Mouse (Mus musculus): ENCODE measurements around the gene Dnase1. TPM values are rescaled to one million over a fixed set of nuclear protein-coding genes. Genes with fewer than 3 reads are reported as not detected.
"Not testable (repeated sequence)": the region's sequence is repeated elsewhere in the genome, so short reads cannot be mapped to it uniquely, and the experiment has no call there.

Dnase1 gene
- 10 to 100 TPM in 1 of 3 experiments, 1 to 10 TPM in 2; 2.8 to 10.9 (median 5.0) TPM for polyA plus RNA-seq (2017; shearing (Covaris generic))

GRCm38 (mm10) chr16:4036807-4037206 is at the start of gene Dnase1:
TSS of gene Dnase1 (plus strand) at chr16:4036942.
- ATAC-seq: no peak

- ATAC-seq: peak; percentile 64
Observed at GRCm38 (mm10) chr16:3988410-3988809, 48.3 kb upstream of the Dnase1 start.

GRCm38 (mm10) chr16:4003489-4004398 is 33.0 kb upstream of the Dnase1 start, which contains the start of gene Slx4:
TSS of gene Slx4 (minus strand) at chr16:4003770.
- peak; percentile 91 for ATAC-seq

GRCm38 (mm10) chr16:4012882-4013570 is 23.7 kb upstream of the Dnase1 start:
- no peak for ATAC-seq

- no peak for ATAC-seq
Observed at GRCm38 (mm10) chr16:4014040-4014668, 22.6 kb upstream of the Dnase1 start.

GRCm38 (mm10) chr16:4016786-4017185 is 20.0 kb upstream of the Dnase1 start:
- not testable (repeated sequence) for ATAC-seq

- ATAC-seq: not testable (repeated sequence)
Observed at GRCm38 (mm10) chr16:4017466-4017865, 19.3 kb upstream of the Dnase1 start.

- ATAC-seq: no peak
Observed at GRCm38 (mm10) chr16:4021241-4021640, 15.5 kb upstream of the Dnase1 start.

GRCm38 (mm10) chr16:4022719-4023118 is 14.0 kb upstream of the Dnase1 start:
- no peak for ATAC-seq

GRCm38 (mm10) chr16:4026672-4027071 is 10.1 kb upstream of the Dnase1 start:
- ATAC-seq: no peak

- no peak for ATAC-seq
Observed at GRCm38 (mm10) chr16:4027211-4027610, 9.5 kb upstream of the Dnase1 start.

GRCm38 (mm10) chr16:4029371-4029841 is 7.3 kb upstream of the Dnase1 start:
- no peak for ATAC-seq

- ATAC-seq: no peak
Observed at GRCm38 (mm10) chr16:4030501-4030900, 6.2 kb upstream of the Dnase1 start.

GRCm38 (mm10) chr16:4031441-4032274 is 5.1 kb upstream of the Dnase1 start:
- no peak for ATAC-seq

- ATAC-seq: no peak
Observed at GRCm38 (mm10) chr16:4032341-4032748, 4.4 kb upstream of the Dnase1 start.

GRCm38 (mm10) chr16:4033971-4034370 is 2.8 kb upstream of the Dnase1 start:
- ATAC-seq: no peak

GRCm38 (mm10) chr16:4034476-4034875 is 2.3 kb upstream of the Dnase1 start:
- ATAC-seq: no peak

- ATAC-seq: no peak
Observed at GRCm38 (mm10) chr16:4035575-4035974, 1.2 kb upstream of the Dnase1 start.

- ATAC-seq: no peak
Observed at GRCm38 (mm10) chr16:4037690-4038089, 948 bp downstream of the Dnase1 start.

GRCm38 (mm10) chr16:4040206-4040605 is 3.5 kb downstream of the Dnase1 start:
- ATAC-seq: no peak

- no peak for ATAC-seq
Observed at GRCm38 (mm10) chr16:4041646-4042045, 4.9 kb downstream of the Dnase1 start.

GRCm38 (mm10) chr16:4044093-4044492 is 7.4 kb downstream of the Dnase1 start:
- no peak for ATAC-seq

All from inflammation-experienced regulatory T-cells, adult 6 months (primary cell).